Mouse (Mus musculus) embryonic stem cell, embryonic (primary cell): ENCODE measurements around the gene Rnf38.

Experiments used
- CTCF ChIA-PET, 4 experiments: fragments of 300-600 bp in 2 of 4; fragments of 350-600 bp in 2 of 4; sonication (Branson Sonifier 250); formaldehyde crosslinking; loops; one replicate each; lab custom pipeline; 2022; ENCODE audit warnings: inconsistent platforms in 2 of 4; lab: Charles Lee
- POLR2A ChIA-PET, 4 experiments: fragments of 300-600 bp in 2 of 4; fragments of 350-600 bp in 2 of 4; sonication (Branson Sonifier 250); formaldehyde crosslinking; loops; one replicate each; lab custom pipeline; 2022; ENCODE audit warnings: antibody characterized with exemption in 4 of 4, inconsistent platforms in 1 of 4; lab: Charles Lee

Gene Rnf38

GRCm38 (mm10) chr4:44233713-44234003, at the start of gene Rnf38:
Gene Rnf38 (minus strand): TSS chr4:44233789.
- ChIA-PET CTCF (interaction anchor here in 2 of 4 experiments (0.5 to 1.3 kb wide), 4 partner anchors 10 to 264 kb away, joined by 3 to 6 read pairs (median 5); no protein-coding TSS in a partner anchor), POLR2A (interaction anchor here in 3 of 4 experiments (1.0 to 3.8 kb wide), 12 partner anchors 9 to 438 kb away, joined by 3 to 38 read pairs (median 4); no protein-coding TSS in a partner anchor)

GRCm38 (mm10) chr4:44281597-44282265, 48.1 kb upstream of the Rnf38 start:
- ChIA-PET CTCF (interaction anchor here in 1 of 4 experiments (0.6 kb wide), 1 partner anchor 157 kb away, joined by 6 read pairs; no protein-coding TSS in a partner anchor), POLR2A (interaction anchor here in 3 of 4 experiments (0.6 to 0.9 kb wide), 4 partner anchors 70 to 290 kb away, joined by 3 to 8 read pairs (median 4); no protein-coding TSS in a partner anchor)

DNA sequence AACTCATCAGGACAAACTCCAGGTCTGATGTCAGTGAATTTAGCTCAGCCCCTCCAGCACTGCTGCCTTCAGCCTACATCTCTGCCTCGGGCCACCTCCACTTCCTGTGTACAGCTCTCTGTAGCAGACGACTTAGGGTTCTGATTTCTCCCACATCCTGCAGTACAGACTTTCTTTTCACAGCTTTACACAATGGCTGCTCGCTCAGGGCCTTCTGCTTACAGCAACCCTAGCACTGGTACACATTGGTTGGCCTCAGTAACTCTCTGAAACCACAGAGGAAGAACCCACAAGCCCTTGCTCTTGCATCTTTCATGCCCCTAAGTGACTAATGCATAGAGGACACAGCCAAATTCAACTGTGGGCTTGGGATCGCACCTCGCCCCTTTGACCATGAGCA, 37.5 kb upstream of the Rnf38 start:
- POLR2A ChIA-PET, result no interaction called here
- CTCF ChIA-PET, result no interaction called here

DNA sequence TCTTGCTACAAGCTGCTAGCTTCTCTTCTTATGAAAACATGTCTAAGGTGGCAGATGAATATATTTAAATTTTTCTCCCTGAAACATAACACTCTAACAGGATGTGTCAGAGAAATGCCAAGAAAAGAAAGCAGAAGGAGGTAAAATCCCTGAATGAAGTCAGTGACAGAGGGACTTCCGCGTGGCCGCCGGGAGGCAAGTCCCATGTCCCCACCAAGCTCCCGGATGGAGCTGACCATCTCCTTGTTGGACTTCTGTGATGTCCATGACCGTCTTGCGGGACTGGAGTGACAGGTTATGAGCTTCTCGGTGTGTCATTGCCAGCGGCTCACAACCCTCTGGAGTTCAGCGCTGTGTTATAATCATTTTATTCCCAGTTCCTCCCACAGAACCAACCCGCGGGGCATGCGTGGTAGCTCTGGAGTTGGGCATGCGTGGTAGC, 35.8 kb upstream of the Rnf38 start:
- ChIA-PET POLR2A (interaction anchor here in 3 of 4 experiments (0.6 to 1.6 kb wide), 14 partner anchors 10 to 473 kb away, joined by 3 to 7 read pairs (median 3); partner anchors contain the start of gene Rnf38 (in 1 of the 3)), CTCF (interaction anchor here in 1 of 4 experiments (0.6 kb wide), 1 partner anchor 509 kb away, joined by 5 read pairs; no protein-coding TSS in a partner anchor)

DNA sequence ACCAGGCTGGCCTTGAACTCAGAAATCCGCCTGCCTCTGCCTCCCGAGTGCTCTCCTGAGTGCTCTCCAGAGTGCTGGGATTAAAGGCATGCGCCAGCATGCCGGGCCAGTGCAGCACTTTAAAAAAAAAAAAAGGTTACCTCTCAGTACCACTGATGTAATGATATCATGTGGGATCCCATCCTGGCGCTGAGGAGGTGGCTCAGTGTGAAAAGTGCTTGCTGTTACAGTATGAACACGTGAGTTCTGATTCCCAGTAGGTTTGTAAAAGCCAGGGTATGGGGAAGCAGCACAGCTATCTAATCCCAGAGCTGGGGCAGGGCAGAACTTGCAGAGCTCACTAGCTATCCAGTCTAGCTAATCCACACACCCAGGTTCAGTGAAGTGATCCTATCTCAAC, 33.8 kb upstream of the Rnf38 start:
- CTCF ChIA-PET, result no interaction called here
- POLR2A ChIA-PET, result interaction anchor here in 1 of 4 experiments (0.7 kb wide), 1 partner anchor 39 kb away, joined by 3 read pairs; no protein-coding TSS in a partner anchor

GRCm38 (mm10) chr4:44265500-44265899, 31.9 kb upstream of the Rnf38 start:
- ChIA-PET CTCF (interaction anchor here in 2 of 4 experiments (0.6 to 1.2 kb wide), 3 partner anchors 93 to 983 kb away, joined by 3 read pairs; no protein-coding TSS in a partner anchor), POLR2A (interaction anchor here (0.7 to 1.4 kb wide), 6 partner anchors 12 to 97 kb away, joined by 3 to 5 read pairs (median 3); no protein-coding TSS in a partner anchor)

GRCm38 (mm10) chr4:44260244-44260643, 26.7 kb upstream of the Rnf38 start:
- CTCF ChIA-PET, result no interaction called here
- POLR2A ChIA-PET, result interaction anchor here in 1 of 4 experiments (0.8 kb wide), 1 partner anchor 31 kb away, joined by 3 read pairs; no protein-coding TSS in a partner anchor

DNA sequence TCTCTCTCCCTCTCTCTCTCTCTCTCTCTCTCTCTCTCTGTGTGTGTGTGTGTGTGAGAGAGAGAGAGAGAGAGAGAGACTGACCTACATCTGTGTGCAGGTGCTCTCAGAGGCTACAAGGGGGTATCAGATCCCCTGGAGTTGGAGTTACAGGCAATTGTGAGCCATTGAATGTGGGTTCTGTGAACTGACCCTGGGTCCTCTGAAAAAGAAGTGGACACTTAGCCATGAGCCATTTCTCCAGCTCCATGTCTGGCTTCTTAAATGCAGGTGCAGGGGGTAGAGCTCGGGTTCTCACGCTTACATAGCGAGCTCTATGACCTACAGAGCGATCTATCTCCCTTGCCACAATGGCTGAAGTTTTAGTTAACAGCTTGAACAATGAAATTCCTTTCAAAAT, 25.5 kb upstream of the Rnf38 start:
- CTCF ChIA-PET, result interaction anchor here in 1 of 4 experiments (0.7 kb wide), 1 partner anchor 1314 kb away, joined by 4 read pairs; no protein-coding TSS in a partner anchor
- POLR2A ChIA-PET, result interaction anchor here in 1 of 4 experiments (0.5 kb wide), 1 partner anchor 66 kb away, joined by 3 read pairs; no protein-coding TSS in a partner anchor

GRCm38 (mm10) chr4:44254579-44254978, 21.0 kb upstream of the Rnf38 start:
- ChIA-PET CTCF (interaction anchor here in 1 of 4 experiments (1.2 kb wide), 1 partner anchor 39 kb away, joined by 5 read pairs; no protein-coding TSS in a partner anchor), POLR2A (interaction anchor here in 1 of 4 experiments (0.7 to 1.0 kb wide), 3 partner anchors 22 to 452 kb away, joined by 3 to 4 read pairs (median 3); no protein-coding TSS in a partner anchor)

- POLR2A ChIA-PET, result interaction anchor here in 3 of 4 experiments (0.6 to 3.6 kb wide), 9 partner anchors 8 to 85 kb away, joined by 3 to 19 read pairs (median 5); partner anchors contain the start of gene Rnf38 (in 1 of the 3)
- CTCF ChIA-PET, result no interaction called here
Measured at GRCm38 (mm10) chr4:44253191-44253590, 19.6 kb upstream of the Rnf38 start.

DNA sequence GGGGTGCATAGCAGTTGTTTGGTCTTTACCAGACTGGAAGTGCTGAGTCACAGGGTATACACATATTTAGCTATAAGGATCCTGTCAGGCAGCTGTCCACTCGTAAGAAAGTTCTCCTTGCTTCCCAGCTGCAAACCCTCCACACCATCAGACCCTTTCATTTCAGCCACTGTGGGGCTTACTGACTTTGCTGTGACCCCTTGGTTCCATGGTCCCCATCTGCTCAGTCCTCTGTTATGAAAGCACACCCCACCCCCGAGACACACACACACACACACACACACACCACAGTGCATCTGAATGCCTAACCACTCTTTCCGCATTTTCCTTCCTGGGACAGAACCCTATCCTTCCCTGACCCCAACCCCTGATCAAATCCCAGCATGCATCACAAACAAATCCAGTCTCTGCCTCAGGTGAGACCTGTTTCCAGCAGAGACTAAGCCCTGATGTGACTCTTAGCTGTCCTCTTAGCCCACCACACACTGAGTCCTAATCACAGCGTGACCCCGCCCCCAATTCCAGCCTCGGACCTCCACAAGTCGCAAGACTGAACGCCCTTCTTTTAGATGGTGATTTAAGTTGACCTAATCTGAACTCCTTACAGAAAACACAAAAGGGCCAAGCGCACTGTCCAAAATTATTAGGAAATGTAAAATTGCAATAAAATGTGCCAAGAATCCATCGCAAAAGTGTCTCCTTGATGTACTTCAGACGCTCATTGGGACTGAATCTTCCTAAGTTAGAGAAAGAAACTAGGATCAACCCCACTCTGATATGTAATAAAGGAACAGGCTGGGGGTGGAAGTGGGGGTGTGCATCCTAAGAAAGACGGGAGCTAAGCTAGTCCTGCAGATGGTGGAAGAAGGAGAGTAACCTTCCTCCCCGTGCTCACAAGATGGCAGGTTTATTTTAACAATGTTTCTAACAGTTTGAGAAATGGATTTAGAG, 18.7 kb upstream of the Rnf38 start:
- POLR2A ChIA-PET, result interaction anchor here in 3 of 4 experiments (0.6 to 3.6 kb wide), 12 partner anchors 7 to 690 kb away, joined by 3 to 19 read pairs (median 5); partner anchors contain the start of genes Rnf38 (in 1 of the 3) and Tln1 (in 1 of the 3)
- CTCF ChIA-PET, result interaction anchor here in 2 of 4 experiments (0.6 to 1.0 kb wide), 2 partner anchors 79 to 360 kb away, joined by 3 read pairs; no protein-coding TSS in a partner anchor

DNA sequence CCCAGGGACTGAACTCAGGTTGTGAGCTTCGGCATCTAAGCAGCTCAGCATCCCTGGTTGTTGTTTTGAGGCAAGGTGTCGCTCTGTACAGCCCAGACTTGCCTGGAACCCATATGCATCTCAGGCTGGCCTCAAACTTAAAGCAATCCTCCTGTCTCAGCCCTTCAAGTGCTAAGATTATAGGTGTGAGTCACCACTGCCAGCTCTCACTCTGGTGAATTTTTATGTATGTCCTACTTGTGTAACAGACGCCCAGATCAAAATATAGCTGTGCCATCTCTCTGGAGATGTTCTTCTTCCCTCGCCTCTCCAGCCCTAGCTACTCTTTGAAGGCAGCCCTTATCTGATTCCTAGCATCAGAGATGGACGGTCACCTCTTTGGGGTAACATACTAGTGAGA, 17.9 kb upstream of the Rnf38 start:
- POLR2A ChIA-PET, result interaction anchor here in 3 of 4 experiments (0.7 to 3.6 kb wide), 7 partner anchors 15 to 689 kb away, joined by 3 to 19 read pairs (median 5); partner anchors contain the start of genes Rnf38 (in 1 of the 3) and Tln1 (in 1 of the 3)
- CTCF ChIA-PET, result interaction anchor here in 2 of 4 experiments (0.6 to 1.0 kb wide), 3 partner anchors 32 to 360 kb away, joined by 3 read pairs; no protein-coding TSS in a partner anchor

DNA sequence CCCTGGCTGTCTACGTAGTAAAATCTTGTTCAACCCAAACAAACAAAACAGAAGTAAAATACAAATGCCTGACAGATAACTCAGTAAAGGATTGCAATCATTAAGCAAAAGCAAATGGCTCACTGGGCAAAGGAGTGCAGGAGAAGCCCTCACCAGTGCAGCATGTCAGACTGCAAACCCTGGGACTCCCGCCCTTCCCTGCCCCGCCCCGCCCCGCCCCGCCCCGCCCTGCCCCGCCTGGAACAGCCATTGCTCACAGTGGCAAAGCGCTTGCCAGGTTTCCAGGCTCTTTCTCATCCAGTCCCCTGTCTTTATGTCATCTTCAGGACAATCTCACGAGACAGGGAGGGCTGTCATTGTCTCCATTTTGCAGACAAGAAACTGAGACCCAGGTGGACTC, 16.1 kb upstream of the Rnf38 start:
- CTCF ChIA-PET, result no interaction called here
- POLR2A ChIA-PET, result interaction anchor here in 1 of 4 experiments (1.5 kb wide), 1 partner anchor 82 kb away, joined by 4 read pairs; no protein-coding TSS in a partner anchor

DNA sequence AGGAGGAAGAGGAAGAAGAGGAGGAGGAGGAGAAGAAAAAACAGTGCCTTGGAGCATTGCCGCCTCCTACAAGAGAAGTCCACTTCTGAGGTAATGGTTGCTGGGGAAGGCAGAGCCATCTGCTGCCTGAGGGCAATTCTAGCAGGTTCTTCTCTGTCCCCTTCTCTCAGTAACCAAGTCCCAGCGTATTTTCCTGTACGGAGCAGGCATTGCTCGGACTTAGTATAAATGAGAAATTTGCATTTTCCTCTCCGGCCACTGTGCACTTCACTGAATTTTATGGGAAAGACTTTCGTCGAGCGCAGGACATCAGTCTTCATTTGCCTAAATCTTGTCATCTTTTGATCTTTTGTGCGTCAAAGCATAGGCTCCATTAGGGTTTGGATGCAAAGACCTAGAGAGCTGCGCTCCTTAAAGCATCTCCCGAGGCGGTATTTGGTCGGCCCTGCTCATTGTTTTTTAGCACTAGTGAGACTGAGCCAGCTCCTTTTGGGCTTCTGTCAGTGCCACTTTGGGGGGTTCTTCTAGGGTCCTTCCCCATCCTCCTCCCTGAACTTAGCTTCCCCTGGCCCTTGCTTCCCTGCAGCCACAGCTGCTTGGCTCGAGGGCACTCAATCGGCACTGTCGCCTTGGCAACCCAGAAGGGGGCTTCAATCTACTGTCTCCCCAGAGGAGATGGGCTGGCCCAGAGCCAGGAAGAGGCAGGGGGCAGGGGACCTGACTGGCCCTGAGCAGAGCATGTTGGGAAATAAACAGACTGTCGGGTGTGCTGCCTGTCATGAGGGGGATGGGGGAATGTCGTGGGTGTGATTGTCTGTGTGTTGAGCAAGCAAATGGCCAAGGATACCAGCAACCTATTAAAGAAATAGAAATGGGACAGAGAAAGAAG, 13.7 kb upstream of the Rnf38 start:
- CTCF ChIA-PET, result interaction anchor here in 1 of 4 experiments (0.6 kb wide), 1 partner anchor 54 kb away, joined by 12 read pairs; the partner anchor contains the start of gene Melk
- POLR2A ChIA-PET, result interaction anchor here (0.5 to 1.2 kb wide), 8 partner anchors 8 to 179 kb away, joined by 3 to 9 read pairs (median 4); no protein-coding TSS in a partner anchor

DNA sequence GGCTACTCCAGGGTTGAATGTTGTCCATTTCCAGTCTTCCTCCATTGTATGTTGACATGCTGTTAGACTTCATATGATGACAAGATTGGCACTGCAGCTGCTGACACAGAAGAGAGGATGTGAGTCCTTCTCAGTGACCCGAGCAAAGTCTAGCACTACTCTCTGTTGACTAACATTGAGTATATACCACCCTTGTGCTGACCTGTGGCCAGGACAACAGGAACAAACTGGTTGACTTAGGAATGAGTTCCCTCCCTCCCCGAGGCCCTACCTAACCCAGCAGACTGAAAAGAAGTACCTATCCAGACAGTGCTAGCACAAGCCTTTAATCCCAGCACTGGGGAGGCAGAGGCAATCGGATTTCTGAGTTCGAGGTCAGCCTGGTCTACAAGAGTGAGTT, 12.7 kb upstream of the Rnf38 start:
- CTCF ChIA-PET, result interaction anchor here in 1 of 4 experiments (0.6 kb wide), 2 partner anchors 277 to 441 kb away, joined by 3 to 5 read pairs; no protein-coding TSS in a partner anchor

DNA sequence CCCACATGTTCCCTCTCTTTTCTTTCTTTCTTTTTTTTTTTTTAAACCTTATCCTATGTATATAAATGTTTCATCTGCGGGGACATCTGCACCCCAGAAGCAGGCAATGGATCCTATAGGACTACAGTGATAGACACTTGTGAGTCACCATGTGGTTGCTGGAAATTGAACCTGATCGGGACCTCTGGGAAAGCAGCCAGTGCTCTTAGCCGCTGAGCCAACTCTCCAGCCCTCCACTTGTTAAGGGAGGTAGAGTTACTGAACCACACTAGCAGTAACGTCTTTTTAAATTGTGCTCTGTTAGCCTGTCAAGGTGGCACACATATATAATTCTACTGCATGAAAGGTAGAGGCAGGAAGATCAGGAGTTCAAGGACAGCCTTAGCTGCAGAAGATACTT, 8.0 kb upstream of the Rnf38 start:
- CTCF ChIA-PET, result no interaction called here
- POLR2A ChIA-PET, result interaction anchor here in 1 of 4 experiments (1.2 kb wide), 1 partner anchor 9 kb away, joined by 4 read pairs; no protein-coding TSS in a partner anchor

More for the DNA sequence above, 12.7 kb upstream of the Rnf38 start:
- POLR2A ChIA-PET, result interaction anchor here in 3 of 4 experiments (0.7 to 1.3 kb wide), 3 partner anchors 10 to 178 kb away, joined by 4 to 9 read pairs (median 7); no protein-coding TSS in a partner anchor
